Mouse (Mus musculus) limb, embryonic 10.5 days (tissue): Measurements from ENCODE around the gene Yipf2. TPM values are rescaled to one million over a fixed set of nuclear protein-coding genes. Genes with fewer than 3 reads are reported as not detected.

Experiments used
- DNase-seq: peaks from one replicate; pipeline ENCODE4 v3.0.0-alpha.2; 2017; ENCODE audit warnings: low spot score
- H3K27ac ChIP-seq: fragments of 300-500 bp; sonication (generic); 2 replicates; pipeline ENCODE4 v1.5.1; 2016; ENCODE audit warnings: mild to moderate bottlenecking
- H3K27me3 ChIP-seq: fragments of 300-500 bp; sonication (generic); 2 replicates; pipeline ENCODE4 v1.6.1; 2016; ENCODE audit warnings: low read depth, mild to moderate bottlenecking; ENCODE audit not compliant: poor library complexity, severe bottlenecking
- H3K36me3 ChIP-seq: fragments of 300-500 bp; sonication (generic); 2 replicates; pipeline ENCODE4 v1.6.1; 2016; ENCODE audit warnings: mild to moderate bottlenecking, moderate library complexity
- H3K4me1 ChIP-seq: fragments of 300-500 bp; sonication (generic); 2 replicates; pipeline ENCODE4 v1.6.1; 2016
- H3K4me3 ChIP-seq: fragments of 300-500 bp; sonication (generic); 2 replicates; pipeline ENCODE4 v1.5.1; 2016; ENCODE audit warnings: mild to moderate bottlenecking, moderate library complexity
- H3K9me3 ChIP-seq: fragments of 300-500 bp; sonication (generic); replicated peaks from 2 replicates; pipeline ENCODE4 v1.6.1; 2016; ENCODE audit warnings: mild to moderate bottlenecking
- WGBS: fragments of 180-500 bp; shearing (Covaris S2); methylation state at CpG from one replicate; pipeline ENCODE4 v1.1.7; 2016; 5-methylcytosine and 5-hydroxymethylcytosine counted together
- polyA plus RNA-seq: library from polyadenylated mRNA; unstranded; fragments of >200 nt; fragmentation: Nextera tagmentation; extraction: Ambion mirVana; gene quantifications from 2 replicates; pipeline ENCODE4 v1.2.1, GENCODE M21; 2016

The Yipf2 gene
- polyA plus RNA-seq, 1 experiment from 2014 or later, result 26.2 TPM

GRCm38 (mm10) chr9:21566538-21566937, 26.1 kb downstream of the Yipf2 start:
- Histone ChIP-seq H3K27me3 (no peaks in the 10 kb centered on the region), H3K4me1 (peaks cover 3% of the 10 kb centered on the region; the same call in 1 of the 2 replicates), H3K27ac (no peak overlapping the region), H3K9me3 (no peaks in the 10 kb centered on the region), H3K4me3 (no peak overlapping the region), H3K36me3 (peaks cover 60% of the 10 kb centered on the region)
- DNase-seq, result no peak
- 81% methylated on average over 1 of the region's 1 CpGs for WGBS

- WGBS, result 87% methylated on average over 4 of the region's 4 CpGs
- peaks cover 58% of the 10 kb centered on the region for H3K36me3 ChIP-seq
- no peak for DNase-seq
These were observed 27.5 kb downstream of the Yipf2 start for GRCm38 (mm10) chr9:21565004-21565586.

GRCm38 (mm10) chr9:21564420-21564819, 28.2 kb downstream of the Yipf2 start:
- DNase-seq, result no peak
- Histone ChIP-seq H3K27me3 (no peaks in the 10 kb centered on the region), H3K27ac (no peak overlapping the region), H3K36me3 (peaks cover 55% of the 10 kb centered on the region), H3K4me1 (peaks cover 3% of the 10 kb centered on the region; the same call in 1 of the 2 replicates), H3K4me3 (no peak overlapping the region), H3K9me3 (no peaks in the 10 kb centered on the region)
- WGBS, result 89% methylated on average over 1 of the region's 1 CpGs

More at GRCm38 (mm10) chr9:21565004-21565586, 27.5 kb downstream of the Yipf2 start:
- H3K27ac ChIP-seq, result no peak overlapping the region
- no peaks in the 10 kb centered on the region for H3K9me3 ChIP-seq
- H3K4me1 ChIP-seq, result peaks cover 3% of the 10 kb centered on the region; the same call in 1 of the 2 replicates
- H3K4me3 ChIP-seq, result no peak overlapping the region
- no peaks in the 10 kb centered on the region for H3K27me3 ChIP-seq

- H3K27ac ChIP-seq, result no peak overlapping the region
- no peaks in the 10 kb centered on the region for H3K4me1 ChIP-seq
- WGBS, result 94% methylated on average over 3 of the region's 3 CpGs
- H3K9me3 ChIP-seq, result no peaks in the 10 kb centered on the region
- H3K36me3 ChIP-seq, result peaks cover 75% of the 10 kb centered on the region
- H3K4me3 ChIP-seq, result no peak overlapping the region
- DNase-seq, result no peak
- no peaks in the 10 kb centered on the region for H3K27me3 ChIP-seq
These were observed 33.5 kb downstream of the Yipf2 start for GRCm38 (mm10) chr9:21559151-21559550.

- Histone ChIP-seq H3K27ac (no peak overlapping the region), H3K4me3 (no peak overlapping the region), H3K4me1 (no peaks in the 10 kb centered on the region), H3K9me3 (no peaks in the 10 kb centered on the region), H3K27me3 (no peaks in the 10 kb centered on the region), H3K36me3 (peaks cover 83% of the 10 kb centered on the region)
- DNase-seq, result no peak
- 92% methylated on average over 4 of the region's 4 CpGs for WGBS
These were observed 34.3 kb downstream of the Yipf2 start for GRCm38 (mm10) chr9:21558366-21558765.

GRCm38 (mm10) chr9:21557556-21557955, 35.1 kb downstream of the Yipf2 start:
- H3K27me3 ChIP-seq, result no peaks in the 10 kb centered on the region
- no peaks in the 10 kb centered on the region for H3K4me1 ChIP-seq
- no peaks in the 10 kb centered on the region for H3K9me3 ChIP-seq
- H3K27ac ChIP-seq, result no peak overlapping the region
- peaks cover 84% of the 10 kb centered on the region for H3K36me3 ChIP-seq
- WGBS, result 99% methylated on average over 2 of the region's 2 CpGs
- no peak overlapping the region for H3K4me3 ChIP-seq
- no peak for DNase-seq

GRCm38 (mm10) chr9:21556996-21557395, 35.6 kb downstream of the Yipf2 start:
- no peak for DNase-seq
- 88% methylated on average over 2 of the region's 2 CpGs for WGBS
- Histone ChIP-seq H3K4me3 (no peak overlapping the region), H3K4me1 (no peaks in the 10 kb centered on the region), H3K27me3 (no peaks in the 10 kb centered on the region), H3K9me3 (no peaks in the 10 kb centered on the region), H3K27ac (no peak overlapping the region), H3K36me3 (peaks cover 84% of the 10 kb centered on the region)

- Histone ChIP-seq H3K27me3 (no peaks in the 10 kb centered on the region), H3K9me3 (no peaks in the 10 kb centered on the region), H3K4me3 (no peak overlapping the region), H3K36me3 (peaks cover 86% of the 10 kb centered on the region), H3K27ac (no peak overlapping the region), H3K4me1 (0 out of 2 replicates have a peak, but pooled peaks cover 4% of the 10 kb centered on the region)
- WGBS, result 86% methylated on average over 6 of the region's 6 CpGs
- DNase-seq, result no peak
These were observed 37.4 kb downstream of the Yipf2 start for GRCm38 (mm10) chr9:21555198-21555742.

GRCm38 (mm10) chr9:21553607-21554273, 38.9 kb downstream of the Yipf2 start:
- Histone ChIP-seq H3K4me3 (no peak overlapping the region), H3K27me3 (no peaks in the 10 kb centered on the region), H3K27ac (no peak overlapping the region), H3K9me3 (no peaks in the 10 kb centered on the region), H3K36me3 (peaks cover 86% of the 10 kb centered on the region), H3K4me1 (0 out of 2 replicates have a peak, but pooled peaks cover 4% of the 10 kb centered on the region)
- WGBS, result 88% methylated on average over 6 of the region's 6 CpGs
- no peak for DNase-seq

GRCm38 (mm10) chr9:21551049-21551448, 41.6 kb downstream of the Yipf2 start:
- Histone ChIP-seq H3K36me3 (peaks cover 69% of the 10 kb centered on the region), H3K4me3 (no peak overlapping the region), H3K27ac (no peak overlapping the region), H3K9me3 (no peaks in the 10 kb centered on the region), H3K4me1 (peaks cover 19% of the 10 kb centered on the region), H3K27me3 (no peaks in the 10 kb centered on the region)
- no peak for DNase-seq
- 94% methylated on average over 2 of the region's 2 CpGs for WGBS

GRCm38 (mm10) chr9:21547075-21547941, 45.3 kb downstream of the Yipf2 start:
- Histone ChIP-seq H3K36me3 (peaks cover 37% of the 10 kb centered on the region), H3K4me3 (peak overlapping the region; percentile 93), H3K4me1 (peaks cover 32% of the 10 kb centered on the region), H3K27me3 (no peaks in the 10 kb centered on the region), H3K9me3 (no peaks in the 10 kb centered on the region), H3K27ac (peak overlapping the region; percentile 98)
- WGBS, result under 1% methylated on average over 66 of the region's 66 CpGs
- DNase-seq, result peak; percentile 74

GRCm38 (mm10) chr9:21546789-21547074, 45.9 kb downstream of the Yipf2 start, which contains the start of gene Carm1:
Gene Carm1, plus strand, starts transcription at chr9:21546894.
- WGBS, result 16% methylated on average over 52 of the region's 52 CpGs
- Histone ChIP-seq H3K4me3 (peak within 1 kb of the TSS; percentile 93), H3K36me3 (peaks cover 32% of the 10 kb centered on the region), H3K4me1 (peaks cover 32% of the 10 kb centered on the region), H3K27ac (peak within 1 kb of the TSS; percentile 98), H3K27me3 (no peaks in the 10 kb centered on the region), H3K9me3 (no peaks in the 10 kb centered on the region)
- no peak for DNase-seq
